Mouse (Mus musculus) thymus, postnatal 0 days (tissue): ENCODE measurements at regions not wholly inside any gene's neighbourhood (a gene's known extent, or its start where the extent isn't known, plus 50 kb on each side); places are given as distances from the start of the nearest gene placed in this dataset.

ENCODE experiments used
- DNase-seq: peaks from one replicate; pipeline ENCODE4 v3.0.0-alpha.2; 2015; ENCODE audit warnings: low spot score

- DNase-seq: no peak
Measured at GRCm38 (mm10) chr1:43367151-43367895, 77.1 kb upstream of the Nck2 start.

- no peak for DNase-seq
Measured at GRCm38 (mm10) chr1:43371863-43372262, 72.5 kb upstream of the Nck2 start.

GRCm38 (mm10) chr1:43374946-43375345 lies 69.4 kb upstream of the Nck2 start:
- no peak for DNase-seq

- no peak for DNase-seq
Measured at GRCm38 (mm10) chr1:43375851-43376250, 68.5 kb upstream of the Nck2 start.

- DNase-seq: no peak
Measured at GRCm38 (mm10) chr1:43377491-43378263, 66.7 kb upstream of the Nck2 start.

GRCm38 (mm10) chr1:43385008-43385407 lies 59.4 kb upstream of the Nck2 start:
- DNase-seq: no peak

- DNase-seq: no peak
Measured at GRCm38 (mm10) chr1:43394035-43394434, 50.3 kb upstream of the Nck2 start.
